Mouse (Mus musculus): ENCODE measurements around the gene Mtmr11. TPM values are rescaled to one million over a fixed set of nuclear protein-coding genes. Genes with fewer than 3 reads are reported as not detected.

Gene Mtmr11
- total RNA-seq, 2 experiments from 2014 or later, result 15.0 to 22.2 TPM

- no peak for DNase-seq (ENCODE audit: low spot score in 2 of 2)
Observed at GRCm38 (mm10) chr3:96199731-96200130, 37.9 kb downstream of the Mtmr11 start.

GRCm38 (mm10) chr3:96207819-96208218 is 46.0 kb downstream of the Mtmr11 start:
- DNase-seq (ENCODE audit: low spot score in 2 of 2), result no peak

GRCm38 (mm10) chr3:96209242-96209641 is 47.4 kb downstream of the Mtmr11 start:
- DNase-seq (ENCODE audit: low spot score in 2 of 2), result no peak

GRCm38 (mm10) chr3:96219191-96219641 is 57.4 kb downstream of the Mtmr11 start:
- no peak for DNase-seq (ENCODE audit: low spot score in 2 of 2)

- DNase-seq (ENCODE audit: low spot score in 2 of 2), result peak; percentile 48 to 54
Observed at GRCm38 (mm10) chr3:96219661-96220130, 57.9 kb downstream of the Mtmr11 start, which contains the start of the genes Bola1 and Hist2h2ab. Gene Bola1 (minus strand): TSS chr3:96219709. Gene Hist2h2ab (plus strand): TSS chr3:96219865.

GRCm38 (mm10) chr3:96220131-96220764 is 58.4 kb downstream of the Mtmr11 start:
- peak in 1 of 2 experiments; percentile 24 for DNase-seq (ENCODE audit: low spot score in 2 of 2)

- DNase-seq (ENCODE audit: low spot score in 2 of 2), result peak; percentile 54 to 75
Observed at GRCm38 (mm10) chr3:96220765-96221639, 59.2 kb downstream of the Mtmr11 start, which contains the start of the genes Hist2h2ac and Hist2h2be. Gene Hist2h2ac (minus strand): TSS chr3:96220880. Gene Hist2h2be (plus strand): TSS chr3:96221119.

Small RNAs within 50 kb of the gene (microRNA-seq; reads per million reads assigned to microRNA genes)
- not detected for gene Gm44492

Other genes starting within 250 kb of the Mtmr11 start
- 100 to 1,000 TPM; 145 to 146 TPM for gene Anp32e, start 232.8 kb upstream of the Mtmr11 start, total RNA-seq (2021)
- gene Plekho1, start 166.0 kb upstream of the Mtmr11 start, total RNA-seq (2021), result 10 to 100 TPM; 38.5 to 41.6 TPM
- gene Vps45, start 103.5 kb upstream of the Mtmr11 start, total RNA-seq (2021), result 10 to 100 TPM; 32.9 to 39.4 TPM
- 10 to 100 TPM; 35.4 to 43.6 TPM for gene Otud7b, start 57.5 kb upstream of the Mtmr11 start, total RNA-seq (2021)
- gene Sf3b4, start 10.3 kb downstream of the Mtmr11 start, total RNA-seq (2021), result 10 to 100 TPM; 68.9 to 76.8 TPM
- gene Sv2a, start 19.1 kb downstream of the Mtmr11 start, total RNA-seq (2021), result 10 to 100 TPM; 18.1 to 24.7 TPM
- 10 to 100 TPM; 30.6 to 33.1 TPM for gene Bola1, start 57.7 kb downstream of the Mtmr11 start, total RNA-seq (2021)
- gene Hist2h2ab, start 57.9 kb downstream of the Mtmr11 start, total RNA-seq (2021), result 10 to 100 TPM; 27.8 to 28.5 TPM
- 100 to 1,000 TPM; 211 to 243 TPM for gene Hist2h2ac, start 58.9 kb downstream of the Mtmr11 start, total RNA-seq (2021)
- gene Hist2h2be, start 59.1 kb downstream of the Mtmr11 start, total RNA-seq (2021), result 10 to 100 TPM; 12.4 to 13.7 TPM
- gene Hist2h3c2, start 77.1 kb downstream of the Mtmr11 start, total RNA-seq (2021), result 100 to 1,000 TPM; 197 to 262 TPM
- 1,000 to 10,000 TPM; 1,421 to 1,566 TPM for gene Hist2h2aa2, start 78.3 kb downstream of the Mtmr11 start, total RNA-seq (2021)
- 10 to 100 TPM; 34.3 to 35.1 TPM for gene Hist2h2aa1, start 83.5 kb downstream of the Mtmr11 start, total RNA-seq (2021)
- 1 to 10 TPM in 1 of 2 experiments, under 1 TPM in 1; 0.98 to 1.6 TPM for gene Hist2h3c1, start 84.7 kb downstream of the Mtmr11 start, total RNA-seq (2021)
- gene Hist2h4, start 101.3 kb downstream of the Mtmr11 start, total RNA-seq (2021), result 100 to 1,000 TPM in 1 of 2 experiments, 10 to 100 TPM in 1; 97.3 to 110 TPM
- 1,000 to 10,000 TPM in 1 of 2 experiments, 100 to 1,000 TPM in 1; 924 to 1,090 TPM for gene Hist2h3b, start 106.7 kb downstream of the Mtmr11 start, total RNA-seq (2021)
- 100 to 1,000 TPM; 801 to 997 TPM for gene Hist2h2bb, start 107.7 kb downstream of the Mtmr11 start, total RNA-seq (2021)
- 1 to 10 TPM; 1.1 to 1.8 TPM for gene Fcgr1, start 132.0 kb downstream of the Mtmr11 start, total RNA-seq (2021)